Mouse (Mus musculus): ENCODE measurements around the gene Ovch2.
"Not testable (repeated sequence)": the region's sequence is repeated elsewhere in the genome, so short reads cannot be mapped to it uniquely, and the experiment has no call there.

Ovch2 gene

DNA sequence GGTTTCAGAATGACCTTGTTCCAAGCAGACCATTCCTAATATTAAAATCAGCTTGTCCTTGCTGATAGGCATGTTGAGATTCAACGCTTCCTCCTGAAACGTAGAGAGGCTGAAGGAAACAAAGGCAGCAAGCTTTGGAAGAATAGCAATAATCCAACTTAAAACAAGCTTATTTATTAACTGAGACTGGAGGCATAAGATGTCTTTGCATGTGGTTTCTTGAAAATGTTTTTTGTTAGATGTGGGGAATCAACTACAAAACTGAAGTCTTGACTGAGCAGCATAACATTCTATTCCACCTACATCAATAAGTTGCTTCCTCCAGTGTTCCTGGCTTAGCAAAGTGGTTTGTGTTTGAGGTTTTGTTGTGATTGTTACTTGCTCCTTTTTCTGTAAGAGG, at the start of gene Ovch2:
Gene Ovch2 (minus strand): TSS at position 101 of the 400 bp plus-strand sequence.
- no peak for DNase-seq

DNA sequence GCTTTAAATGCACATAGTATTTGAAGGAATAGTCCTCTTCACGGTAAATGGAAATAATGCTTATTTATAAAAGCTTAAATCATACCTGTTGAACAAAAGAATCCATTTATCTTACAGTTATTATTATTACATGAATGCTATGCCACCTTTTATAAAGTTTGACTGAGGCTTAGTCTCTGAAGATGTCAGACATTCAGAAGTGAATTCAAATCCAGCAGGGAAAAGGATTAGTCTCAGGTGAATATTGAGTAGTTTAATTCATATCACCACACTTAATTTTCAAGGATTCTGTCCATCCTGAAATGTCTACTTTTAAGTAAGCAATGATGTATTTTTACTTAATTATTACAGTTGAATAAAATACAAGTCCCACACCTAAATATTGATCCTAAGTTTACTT, 46.4 kb upstream of the Ovch2 start, which contains the start of gene Olfr470:
Gene Olfr470 (minus strand): TSS at position 101 of the 400 bp plus-strand sequence.
- DNase-seq, result not testable (repeated sequence)

DNA sequence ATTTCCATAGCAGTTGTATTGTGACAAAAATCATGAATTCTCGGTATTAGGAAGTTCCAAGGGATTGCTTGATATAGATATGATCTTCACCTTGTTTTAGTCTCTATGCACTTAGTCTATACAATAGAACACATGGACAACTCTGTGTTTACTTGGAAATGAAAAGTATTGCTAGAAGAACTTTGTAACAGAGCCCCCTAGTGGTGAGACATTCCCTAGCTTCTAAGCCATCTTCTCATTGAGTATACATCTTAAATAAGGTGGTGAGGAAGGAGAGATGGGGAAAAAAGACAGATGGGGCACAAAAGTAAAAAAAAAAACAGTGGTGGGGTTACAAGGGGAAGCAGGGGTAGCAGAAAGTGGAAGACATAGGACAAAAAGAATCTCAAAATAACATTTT, 40.7 kb upstream of the Ovch2 start:
- no peak for DNase-seq

DNA sequence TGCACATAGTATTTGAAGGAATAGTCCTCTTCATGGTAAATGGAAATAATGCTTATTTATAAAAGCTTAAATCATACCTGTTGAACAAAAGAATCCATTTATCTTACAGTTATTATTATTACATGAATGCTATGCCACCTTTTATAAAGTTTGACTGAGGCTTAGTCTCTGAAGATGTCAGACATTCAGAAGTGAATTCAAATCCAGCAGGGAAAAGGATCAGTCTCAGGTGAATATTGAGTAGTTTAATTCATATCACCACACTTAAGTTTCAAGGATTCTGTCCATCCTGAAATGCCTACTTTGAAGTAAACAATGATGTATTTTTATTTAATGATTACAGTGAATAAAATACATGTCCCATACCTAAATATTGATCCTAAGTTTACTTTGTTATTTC, 24.4 kb upstream of the Ovch2 start, which contains the start of gene Olfr469:
Gene Olfr469 (minus strand): TSS at position 101 of the 400 bp plus-strand sequence.
- DNase-seq, result not testable (repeated sequence)

DNA sequence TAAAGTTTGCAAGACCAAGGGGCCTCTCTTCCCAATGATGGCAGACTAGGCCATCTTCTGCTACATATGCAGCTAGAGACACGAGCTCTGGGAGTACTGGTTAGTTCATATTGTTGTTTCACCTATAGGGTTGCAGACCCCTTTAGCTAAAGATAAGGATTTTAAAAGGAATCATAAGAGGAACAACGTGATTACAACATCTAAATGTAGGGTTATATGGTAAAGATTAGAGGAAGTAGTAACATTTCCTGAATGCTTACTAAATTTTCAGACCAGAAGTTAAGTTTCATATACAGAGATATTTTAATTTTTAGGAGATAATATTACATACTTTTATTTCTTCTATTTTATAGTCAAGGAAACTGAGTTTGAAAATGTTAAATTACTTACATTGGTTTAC, 22.9 kb upstream of the Ovch2 start:
- DNase-seq, result not testable (repeated sequence)

DNA sequence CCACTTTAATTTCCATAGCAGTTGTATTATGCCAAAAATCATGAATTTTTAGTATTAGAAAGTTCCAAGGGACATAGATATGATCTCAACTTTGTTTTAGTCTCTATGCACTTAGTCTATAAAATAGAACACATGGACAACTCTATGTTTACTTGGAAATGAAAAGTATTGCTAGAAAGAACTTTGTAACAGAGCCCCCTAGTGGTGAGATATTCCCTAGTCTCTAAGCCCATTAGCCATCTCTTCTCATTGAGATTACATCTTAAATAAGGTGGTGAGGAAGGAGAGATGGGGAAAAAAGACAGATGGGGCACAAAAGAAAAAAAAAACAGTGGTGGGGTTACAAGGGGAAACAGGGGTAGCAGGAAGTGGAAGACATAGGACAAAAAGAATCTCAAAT, 18.4 kb upstream of the Ovch2 start:
- DNase-seq, result no peak

DNA sequence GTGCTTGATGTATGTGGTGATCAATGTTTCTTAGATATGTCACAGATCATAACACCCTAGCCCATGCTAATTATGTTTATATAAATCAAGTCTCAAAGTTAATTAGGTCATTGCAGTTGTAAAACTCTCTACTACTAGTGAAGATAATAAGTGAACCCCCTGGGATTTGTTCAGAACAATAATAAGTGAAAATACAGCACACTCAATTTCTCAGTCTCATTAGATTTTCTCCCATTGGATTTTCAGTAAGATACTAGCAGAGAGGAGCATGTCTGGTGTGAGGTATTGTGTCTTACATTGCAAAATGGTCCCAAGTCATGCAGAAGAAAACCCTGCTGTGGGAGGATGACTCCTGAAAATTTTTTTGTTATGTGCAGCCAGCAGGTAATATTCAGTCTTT, 11.0 kb upstream of the Ovch2 start, which contains the start of gene Olfr467:
Gene Olfr467 (plus strand): TSS at position 301 of the 400 bp plus-strand sequence.
- no peak for DNase-seq

DNA sequence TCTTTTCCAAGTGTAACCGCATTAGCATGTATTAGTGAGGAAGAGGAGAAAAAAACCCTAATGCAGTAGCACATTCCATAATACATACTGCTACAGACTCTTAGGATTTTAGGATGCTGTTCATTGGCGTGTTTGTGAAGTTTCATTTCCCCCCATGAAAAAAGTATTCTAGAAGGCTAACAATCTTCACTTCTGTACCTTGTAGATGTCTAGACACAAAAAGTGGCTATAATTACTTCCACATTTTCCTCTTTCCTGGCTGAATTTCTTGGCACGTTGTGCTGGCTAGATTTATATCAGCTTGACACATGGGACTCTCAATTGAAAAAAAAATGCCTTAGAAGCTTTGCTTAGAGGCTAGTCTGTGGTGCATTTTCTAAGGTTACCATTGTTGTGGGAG, 1.1 kb upstream of the Ovch2 start:
- DNase-seq, result no peak

DNA sequence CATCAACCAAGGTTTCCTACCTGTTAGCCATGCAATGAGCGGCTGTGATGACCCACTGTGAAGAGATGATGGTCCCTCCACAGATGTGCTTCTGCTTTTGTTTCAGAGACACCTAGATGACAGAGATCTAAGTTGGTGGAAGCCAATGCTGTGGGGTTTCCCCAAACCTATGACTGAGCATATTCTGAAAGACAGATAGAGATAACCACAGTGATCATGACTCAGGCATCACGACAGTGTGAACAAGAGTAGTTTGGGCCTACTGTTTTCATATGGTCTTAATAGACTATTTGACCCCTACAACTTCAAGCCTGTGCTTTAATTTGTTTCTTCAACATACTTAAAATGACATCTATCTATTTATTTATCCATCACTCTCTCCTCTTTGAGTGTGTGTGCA, 4.5 kb downstream of the Ovch2 start:
- DNase-seq, result no peak

DNA sequence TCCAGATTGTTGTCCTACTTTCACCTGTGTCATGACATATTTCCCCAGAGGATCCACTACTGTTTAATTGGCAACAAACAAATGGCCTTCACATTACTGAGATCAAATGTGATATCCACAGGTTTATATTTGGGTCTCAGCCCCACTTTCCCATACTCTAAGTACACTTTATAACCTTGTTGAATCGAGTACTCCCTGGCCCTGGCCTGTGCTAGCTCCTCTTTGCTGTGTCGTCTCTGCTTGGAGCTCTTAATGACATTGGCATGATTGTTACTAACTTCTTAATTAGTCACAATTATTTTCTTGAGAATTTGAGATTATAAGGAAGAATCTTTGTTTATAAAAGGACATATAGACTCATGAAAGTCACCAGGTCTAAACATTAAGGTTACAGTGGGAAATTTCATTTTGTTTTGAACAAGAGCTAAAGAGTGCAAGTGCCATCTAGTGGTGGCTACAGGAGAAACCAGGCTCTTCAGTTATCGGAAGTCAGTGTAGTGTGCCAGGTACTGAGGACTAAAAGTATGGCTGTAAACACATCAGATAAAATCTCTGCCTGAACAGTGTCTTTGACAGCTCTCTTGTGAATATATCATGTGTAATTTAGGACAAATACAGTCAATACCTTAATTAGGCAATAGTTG, 12.9 kb downstream of the Ovch2 start:
- DNase-seq, result no peak

DNA sequence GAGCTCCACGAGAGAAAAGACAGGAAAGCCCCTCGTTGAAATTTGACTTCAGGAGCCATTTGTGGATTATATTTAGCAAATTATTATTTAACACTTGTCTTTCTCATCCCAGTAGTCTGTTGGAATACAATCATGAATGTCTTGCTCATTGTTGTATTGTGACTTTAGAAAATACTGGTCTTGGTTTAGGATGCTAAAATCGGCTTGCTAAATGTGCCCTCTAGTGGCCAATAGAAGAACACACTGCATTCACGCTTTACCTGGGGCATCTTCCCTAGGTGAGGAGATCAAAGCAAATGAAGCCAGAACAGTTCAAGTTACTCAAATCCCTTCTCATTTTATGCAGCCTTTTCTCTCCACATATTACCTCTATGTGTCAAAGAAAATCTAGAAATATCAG, 21.4 kb downstream of the Ovch2 start:
- no peak for DNase-seq

DNA sequence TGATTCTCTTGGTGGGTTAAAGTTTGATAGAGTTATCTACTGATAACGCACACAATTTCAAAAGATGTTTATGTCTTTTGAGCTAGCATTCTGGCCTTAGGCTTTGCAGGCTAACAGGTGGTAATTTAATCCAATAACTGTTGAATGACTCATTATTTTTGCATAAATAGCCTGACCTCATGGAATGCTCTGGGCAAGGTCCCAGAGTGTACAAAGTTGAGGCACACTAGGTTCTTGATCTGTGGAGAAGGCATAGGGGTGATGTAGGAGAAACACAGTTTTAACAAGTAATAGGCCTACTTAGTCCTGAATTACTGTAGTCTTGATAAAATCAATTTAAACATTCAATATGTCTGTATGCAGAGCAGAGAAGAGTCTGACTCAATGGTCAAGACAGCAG, 22.8 kb downstream of the Ovch2 start:
- DNase-seq, result no peak

DNA sequence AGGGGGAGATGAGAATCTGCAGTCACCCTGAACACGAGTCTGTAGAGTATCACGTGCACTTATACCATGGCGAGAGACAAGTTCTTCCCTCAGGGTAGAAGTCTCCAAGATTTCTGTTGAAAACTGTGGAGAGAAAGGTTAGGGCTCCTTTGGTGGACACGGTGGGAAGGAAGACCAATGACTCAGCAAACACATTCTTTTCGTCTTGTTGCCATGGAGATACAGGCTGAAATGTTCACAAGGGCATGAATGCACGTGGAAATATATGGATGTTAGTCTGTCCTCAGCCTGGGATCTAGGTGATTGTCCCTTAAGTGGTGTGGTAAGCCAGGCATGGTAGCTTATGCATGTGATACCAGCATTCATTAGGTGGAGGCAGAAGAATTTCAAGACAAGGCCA, 30.2 kb downstream of the Ovch2 start:
- DNase-seq, result no peak

DNA sequence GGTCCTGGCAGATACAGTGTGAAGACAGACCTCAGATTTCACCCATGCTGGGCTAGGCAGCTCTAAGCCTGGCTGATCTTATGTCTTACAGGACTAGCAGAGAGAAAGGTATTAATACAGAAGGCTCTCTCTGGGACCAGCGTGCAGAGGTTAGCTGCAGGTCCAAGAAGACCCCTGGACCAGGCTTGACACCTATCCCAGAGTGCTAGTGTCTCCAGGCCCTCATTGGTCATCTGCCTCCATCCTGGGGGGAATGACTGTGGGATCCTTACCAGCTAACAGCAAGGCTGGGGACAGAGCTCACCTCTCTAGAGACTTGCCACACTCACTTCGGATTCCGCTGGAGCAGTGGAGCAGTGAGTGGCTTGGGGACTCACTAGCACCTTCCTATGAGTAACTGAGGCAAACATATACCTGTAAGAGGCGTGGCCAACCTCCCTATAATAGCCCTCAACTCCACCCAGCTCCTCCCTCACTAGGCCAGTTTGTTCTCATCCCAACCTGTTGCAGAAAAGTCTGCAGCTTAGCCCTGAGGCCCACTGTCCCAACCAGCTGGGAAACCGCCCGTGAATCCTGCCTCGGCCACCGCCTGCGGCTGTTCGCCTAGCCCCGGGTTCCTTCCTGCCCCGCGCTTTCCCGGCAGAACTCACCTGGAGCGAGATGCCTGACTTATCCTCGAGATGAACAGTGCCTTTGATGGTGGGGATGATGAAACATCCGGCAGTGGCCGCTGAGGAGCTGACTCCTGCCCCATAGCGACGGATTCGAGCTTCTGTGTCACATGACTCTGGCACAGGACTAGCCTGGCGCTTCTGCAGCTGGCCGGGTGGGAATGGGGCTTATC, 43.5 kb downstream of the Ovch2 start, which contains the start of gene Cyb5r2:
Gene Cyb5r2 (minus strand): TSS at position 725 of the 844 bp plus-strand sequence.
- DNase-seq, result no peak

DNA sequence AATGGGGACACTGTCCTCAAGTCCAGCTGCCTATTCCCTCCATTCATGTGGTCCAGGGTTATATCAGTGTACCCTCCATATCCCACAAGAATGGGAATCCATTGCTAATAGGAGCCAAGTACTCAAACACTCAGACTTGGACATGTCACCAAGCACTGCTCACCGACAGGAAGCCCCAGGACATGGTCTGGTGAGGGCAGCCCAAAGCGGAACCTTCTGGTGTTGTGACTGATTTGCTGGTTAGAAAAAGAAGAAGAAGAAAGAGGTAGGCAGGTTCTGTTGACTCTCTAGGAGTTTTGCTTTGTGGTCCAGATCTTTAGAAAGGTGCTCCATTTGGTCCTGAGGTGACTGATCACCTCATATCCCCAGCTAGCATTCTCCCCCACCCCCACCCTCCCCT, 44.3 kb downstream of the Ovch2 start:
- no peak for DNase-seq

DNA sequence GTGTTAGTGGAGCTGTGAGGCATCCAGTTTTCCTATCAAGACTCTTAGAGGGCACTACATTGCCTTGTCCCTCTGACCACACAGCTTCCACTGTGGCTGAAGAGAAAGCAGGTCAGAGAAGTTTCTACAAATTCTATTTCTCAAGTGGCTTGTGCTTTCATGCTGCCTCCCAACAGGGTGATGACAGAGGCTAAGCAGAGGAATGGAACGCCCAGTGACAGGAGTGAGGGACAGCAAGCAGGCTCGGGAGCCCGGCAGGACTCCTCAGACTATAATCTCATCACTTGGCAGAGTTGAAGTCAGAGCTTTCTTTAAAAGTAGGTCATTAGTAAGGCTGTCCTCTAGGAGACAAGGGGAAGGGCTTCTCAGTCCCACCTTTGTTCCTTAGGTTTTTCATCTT, 45.1 kb downstream of the Ovch2 start:
- no peak for DNase-seq

DNA sequence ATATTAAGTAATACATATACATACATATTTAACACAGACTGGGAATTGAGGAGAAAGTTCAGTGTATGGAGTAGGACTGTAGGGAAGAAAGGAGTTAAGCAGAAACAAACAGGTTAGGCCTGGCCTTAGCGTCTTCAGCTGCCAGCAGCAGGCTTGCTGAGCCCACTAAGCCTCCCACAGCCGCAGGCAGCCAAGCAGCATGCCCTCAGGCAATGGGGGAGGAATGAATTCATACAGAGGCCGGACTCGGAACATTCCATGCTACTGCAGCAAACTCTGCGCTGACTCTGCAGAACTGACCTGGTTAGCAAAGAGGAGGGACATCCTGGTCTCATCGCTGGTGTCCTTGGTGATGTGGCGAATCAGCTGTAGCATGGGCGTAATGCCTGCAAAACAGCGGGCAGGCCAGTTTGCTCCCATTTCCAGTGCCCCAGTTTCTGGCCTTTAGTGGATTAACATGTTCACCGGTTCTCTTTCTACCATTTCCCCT, 48.9 kb downstream of the Ovch2 start:
- no peak for DNase-seq

DNA sequence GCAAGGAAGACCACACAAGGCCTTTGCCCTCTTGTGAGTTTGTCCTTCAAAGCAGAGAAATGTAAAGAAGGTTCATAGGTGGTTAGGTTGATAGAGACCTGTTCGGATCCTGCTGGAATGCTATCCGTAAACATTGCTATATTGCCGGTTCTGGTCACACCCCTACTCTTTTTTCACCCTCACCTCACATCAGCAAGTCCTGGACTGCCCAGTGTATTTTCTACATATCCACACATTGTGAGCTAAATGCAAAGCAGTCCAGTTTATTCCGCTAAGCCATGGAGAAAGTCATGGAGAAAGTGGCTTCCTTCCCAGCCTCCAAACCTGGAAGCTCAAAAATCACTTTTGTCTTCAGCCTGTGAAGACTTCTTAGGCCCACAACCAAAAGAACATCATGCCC, 51.3 kb downstream of the Ovch2 start:
- DNase-seq, result no peak

DNA sequence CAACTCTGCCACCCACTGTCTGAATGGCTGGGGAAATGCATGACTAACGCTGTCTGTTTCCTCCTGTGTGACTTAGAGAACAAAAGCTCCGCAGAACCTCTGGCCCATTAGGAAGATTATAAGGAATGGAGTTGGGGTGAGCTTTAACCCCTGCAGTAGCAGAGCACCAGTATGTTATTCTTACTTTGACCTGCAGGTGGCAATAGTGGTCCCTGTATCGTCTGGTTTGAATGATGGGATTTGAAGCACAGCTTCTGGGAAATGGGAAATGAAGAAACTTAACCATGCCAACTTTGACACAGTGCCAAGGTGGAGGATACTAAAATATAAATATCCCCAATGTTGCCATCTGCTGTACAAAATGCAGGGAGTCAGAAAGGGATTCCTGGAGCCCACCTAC, 51.7 kb downstream of the Ovch2 start:
- no peak for DNase-seq

DNA sequence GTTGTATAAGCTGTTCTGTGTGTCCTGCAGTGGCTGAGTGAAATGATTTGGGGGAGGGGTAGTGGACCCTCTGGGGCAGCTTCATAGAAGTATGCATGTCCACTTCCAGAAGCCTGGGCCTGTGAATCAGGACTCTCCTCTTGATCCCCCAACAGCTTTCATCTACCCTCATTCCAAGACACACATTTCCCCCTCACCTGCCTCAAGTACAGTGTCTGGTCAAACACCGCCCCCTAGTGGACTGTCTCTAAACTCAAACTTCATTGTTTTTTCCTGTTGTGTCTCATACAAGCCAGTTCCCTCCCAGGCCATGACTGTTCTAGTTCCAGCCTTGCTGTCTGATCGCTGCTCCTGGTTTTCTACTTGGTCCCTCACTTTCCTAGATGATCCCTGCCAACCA, 53.1 kb downstream of the Ovch2 start:
- peak; percentile 44 to 61 for DNase-seq

DNA sequence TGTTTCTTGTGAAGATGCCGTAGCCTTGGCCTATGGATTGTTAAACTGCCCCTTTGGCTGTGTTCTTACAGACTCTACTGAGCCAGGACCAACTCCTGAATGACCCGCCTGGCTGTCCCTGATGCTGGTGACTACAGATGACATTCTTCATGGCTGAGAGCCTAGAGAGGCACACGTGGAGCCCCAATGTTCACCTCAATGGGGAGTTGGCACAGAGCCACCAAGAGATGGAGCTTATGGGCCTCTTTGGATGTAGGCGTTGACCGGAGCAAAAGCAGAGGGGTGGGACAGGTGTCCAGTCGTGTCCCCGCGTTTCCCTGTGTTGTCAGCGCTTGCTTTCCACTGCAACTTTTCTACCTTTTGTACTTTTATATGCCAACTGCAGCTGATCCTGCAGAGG, 53.5 kb downstream of the Ovch2 start:
- no peak for DNase-seq

DNA sequence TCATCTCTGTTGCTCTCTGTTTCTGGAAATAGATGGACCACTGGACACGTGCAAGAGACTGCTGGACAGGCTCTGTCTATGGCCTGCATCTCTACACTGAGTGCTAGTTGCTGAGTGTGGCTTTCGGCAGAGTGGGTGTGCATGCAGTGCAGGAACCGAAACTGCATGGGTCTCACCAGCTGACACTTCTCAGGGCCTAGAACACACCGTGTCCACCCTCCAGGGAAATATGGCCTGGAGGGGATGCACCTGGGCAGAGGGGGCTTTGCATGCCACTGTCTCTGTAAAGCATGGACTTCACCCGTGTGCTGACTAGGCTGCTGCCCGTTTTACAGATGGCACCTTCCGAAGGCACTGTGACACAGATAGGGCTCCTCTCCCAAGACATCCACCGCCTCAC, 55.0 kb downstream of the Ovch2 start:
- no peak for DNase-seq

DNA sequence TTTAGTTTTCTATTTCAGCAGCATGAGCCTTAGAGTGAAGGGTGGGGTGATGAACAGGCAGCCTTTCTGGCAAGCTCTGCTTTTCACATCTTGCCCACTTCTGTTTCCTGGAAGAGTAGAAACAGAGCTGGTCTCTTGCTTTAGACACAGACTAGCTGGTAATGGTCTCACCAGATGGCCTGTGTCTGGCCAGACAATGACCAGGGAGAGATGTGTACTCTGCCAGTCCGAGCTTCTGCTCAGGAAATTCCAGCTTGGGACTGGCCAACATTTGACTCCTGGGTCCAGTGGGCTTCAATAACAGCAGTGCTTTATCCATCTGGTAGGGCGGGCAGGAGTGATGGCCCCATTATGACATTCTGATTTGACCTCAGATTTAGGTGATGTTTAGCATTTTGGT, 55.9 kb downstream of the Ovch2 start:
- DNase-seq, result no peak

DNA sequence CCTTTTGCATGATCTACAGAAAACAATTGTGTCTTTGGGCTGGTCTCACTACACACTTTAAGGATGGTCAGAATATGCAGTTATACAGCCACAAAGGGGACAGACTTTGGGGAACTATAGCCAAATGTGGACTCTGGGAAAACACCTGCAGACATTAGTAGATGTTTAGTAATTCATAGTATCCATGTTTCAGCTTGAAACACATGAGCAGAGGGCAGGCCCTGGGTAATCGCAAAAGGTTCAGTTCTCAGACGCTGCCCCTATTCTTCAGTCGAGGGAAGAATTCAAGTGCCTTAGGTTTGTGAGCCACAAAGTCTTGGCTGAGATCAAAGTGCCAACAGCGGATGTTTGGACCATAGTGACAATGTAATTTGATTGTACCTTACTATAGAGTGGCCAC, 56.6 kb downstream of the Ovch2 start:
- DNase-seq, result no peak
